Mouse (Mus musculus) lung, embryonic 14.5 days (tissue): ENCODE data around the gene Olfr312. TPM values are rescaled to one million over a fixed set of nuclear protein-coding genes. Genes with fewer than 3 reads are reported as not detected.
"Not testable (repeated sequence)": the region's sequence is repeated elsewhere in the genome, so short reads cannot be mapped to it uniquely, and the experiment has no call there.

Experiments used
- ATAC-seq: fragments of 200-750 bp; cut with Nextera tagmentation; 2 replicates; pipeline ENCODE4 v1.8.0; 2017; ENCODE audit warnings: mild to moderate bottlenecking, moderate TSS enrichment, moderate library complexity; ENCODE audit not compliant: insufficient read depth
- DNase-seq: peaks from one replicate; pipeline ENCODE4 v3.0.0-alpha.2; 2015
- H3K27ac ChIP-seq: fragments of 300-500 bp; sonication (generic); 2 replicates; pipeline ENCODE4 v1.5.1; 2014; ENCODE audit warnings: low read depth, mild to moderate bottlenecking, moderate library complexity
- H3K27me3 ChIP-seq: fragments of 300-500 bp; sonication (generic); 2 replicates; pipeline ENCODE4 v1.6.1; 2014; ENCODE audit warnings: low read length, control low read depth; ENCODE audit not compliant: insufficient read depth
- H3K36me3 ChIP-seq: fragments of 300-500 bp; sonication (generic); 2 replicates; pipeline ENCODE4 v1.6.1; 2014; ENCODE audit warnings: control low read depth; ENCODE audit not compliant: insufficient read depth
- H3K4me1 ChIP-seq: fragments of 300-500 bp; sonication (generic); 2 replicates; pipeline ENCODE4 v1.6.1; 2014; ENCODE audit warnings: antibody characterized with exemption, control low read depth; ENCODE audit not compliant: insufficient read depth
- H3K4me2 ChIP-seq: fragments of 300-500 bp; sonication (generic); 2 replicates; pipeline ENCODE4 v1.6.1; 2014; ENCODE audit warnings: mild to moderate bottlenecking
- H3K4me3 ChIP-seq: fragments of 300-500 bp; sonication (generic); 2 replicates; pipeline ENCODE4 v1.5.1; 2014; ENCODE audit warnings: low read depth, low read length
- H3K9ac ChIP-seq: fragments of 300-500 bp; sonication (generic); 2 replicates; pipeline ENCODE4 v1.6.1; 2014
- H3K9me3 ChIP-seq: fragments of 300-500 bp; sonication (generic); 2 replicates; pipeline ENCODE4 v1.6.1; 2016; ENCODE audit warnings: low read depth, low read length, control low read depth
- CTCF ChIP-seq: IDR thresholded peaks from 2 replicates; pipeline ENCODE4 v1.5.1; 2016; ENCODE audit warnings: antibody characterized with exemption, low read depth
- WGBS: fragments of 180-500 bp; shearing (Covaris S2); extraction: QIAGEN DNeasy Blood & Tissue Kit; methylation state at CpG from one replicate; pipeline ENCODE4 v1.1.7; 2014; 5-methylcytosine and 5-hydroxymethylcytosine counted together
- polyA plus RNA-seq: library from polyadenylated mRNA; unstranded; fragments of >200 nt; fragmentation: Nextera tagmentation; extraction: Ambion mirVana; gene quantifications from 2 replicates; pipeline ENCODE4 v1.2.1, GENCODE M21; 2014

Olfr312 gene
- polyA plus RNA-seq = not detected in 2 replicates

- not testable (repeated sequence) for H3K9me3 ChIP-seq, H3K4me3 ChIP-seq, H3K36me3 ChIP-seq, H3K4me1 ChIP-seq, H3K27me3 ChIP-seq, DNase-seq, H3K27ac ChIP-seq, H3K4me2 ChIP-seq, ATAC-seq, H3K9ac ChIP-seq
These were observed at the start of gene Olfr312 for GRCm38 (mm10) chr11:58828937-58829336. Gene Olfr312, plus strand, starts transcription at chr11:58829237.

GRCm38 (mm10) chr11:58782480-58783089, 46.5 kb upstream of the Olfr312 start, which contains the start of gene Olfr314:
Gene Olfr314, plus strand, starts transcription at chr11:58782952.
- Histone ChIP-seq H3K27ac (no peak within 1 kb of the TSS), H3K4me1 (no peaks in the 10 kb centered on the region), H3K9me3 (no peaks in the 10 kb centered on the region), H3K27me3 (no peaks in the 10 kb centered on the region), H3K4me2 (no peak within 1 kb of the TSS), H3K4me3 (no peak within 1 kb of the TSS), H3K9ac (no peak within 1 kb of the TSS), H3K36me3 (no peaks in the 10 kb centered on the region)
- TF ChIP-seq CTCF = no peak
- DNase-seq = no peak
- no peak for ATAC-seq
- WGBS = 50% methylated on average over 6 of the region's 6 CpGs

GRCm38 (mm10) chr11:58784182-58784581, 44.9 kb upstream of the Olfr312 start:
- H3K4me2 ChIP-seq = no peak overlapping the region
- ATAC-seq = no peak
- no peak for TF ChIP-seq CTCF
- no peaks in the 10 kb centered on the region for H3K36me3 ChIP-seq
- no peaks in the 10 kb centered on the region for H3K9me3 ChIP-seq
- no peak for DNase-seq
- H3K27ac ChIP-seq = no peak overlapping the region
- H3K4me3 ChIP-seq = no peak overlapping the region
- no peaks in the 10 kb centered on the region for H3K4me1 ChIP-seq
- no peak overlapping the region for H3K9ac ChIP-seq
- no peaks in the 10 kb centered on the region for H3K27me3 ChIP-seq
- 63% methylated on average over 2 of the region's 2 CpGs for WGBS

- no peak overlapping the region for H3K4me3 ChIP-seq
- no peaks in the 10 kb centered on the region for H3K9me3 ChIP-seq
- no peak overlapping the region for H3K4me2 ChIP-seq
- no peaks in the 10 kb centered on the region for H3K36me3 ChIP-seq
- no peak overlapping the region for H3K9ac ChIP-seq
- H3K4me1 ChIP-seq = no peaks in the 10 kb centered on the region
- ATAC-seq = no peak
- no peaks in the 10 kb centered on the region for H3K27me3 ChIP-seq
- 81% methylated on average over 10 of the region's 10 CpGs for WGBS
- DNase-seq = no peak
- no peak for TF ChIP-seq CTCF
- H3K27ac ChIP-seq = no peak overlapping the region
These were observed 41.4 kb upstream of the Olfr312 start for GRCm38 (mm10) chr11:58787651-58788050.

- no peak overlapping the region for H3K4me2 ChIP-seq
- no peak overlapping the region for H3K9ac ChIP-seq
- 76% methylated on average over 8 of the region's 8 CpGs for WGBS
- H3K4me3 ChIP-seq = no peak overlapping the region
- ATAC-seq (no peak), DNase-seq (no peak)
- no peaks in the 10 kb centered on the region for H3K36me3 ChIP-seq
- H3K9me3 ChIP-seq = no peaks in the 10 kb centered on the region
- H3K27ac ChIP-seq = no peak overlapping the region
- no peaks in the 10 kb centered on the region for H3K27me3 ChIP-seq
- H3K4me1 ChIP-seq = no peaks in the 10 kb centered on the region
- no peak for TF ChIP-seq CTCF
These were observed 40.7 kb upstream of the Olfr312 start for GRCm38 (mm10) chr11:58788346-58788745.

- 23% methylated on average over 3 of the region's 3 CpGs for WGBS
- Histone ChIP-seq H3K4me3 (no peak overlapping the region), H3K4me2 (no peak overlapping the region), H3K9me3 (no peaks in the 10 kb centered on the region), H3K9ac (no peak overlapping the region), H3K36me3 (no peaks in the 10 kb centered on the region), H3K4me1 (no peaks in the 10 kb centered on the region), H3K27ac (no peak overlapping the region), H3K27me3 (no peaks in the 10 kb centered on the region)
- no peak for ATAC-seq
- no peak for DNase-seq
- TF ChIP-seq CTCF = no peak
These were observed 39.5 kb upstream of the Olfr312 start for GRCm38 (mm10) chr11:58789532-58789931.

GRCm38 (mm10) chr11:58790053-58790452, 39.0 kb upstream of the Olfr312 start:
- WGBS = 42% methylated on average over 2 of the region's 2 CpGs
- no peak for ATAC-seq
- no peak for TF ChIP-seq CTCF

More at GRCm38 (mm10) chr11:58790053-58790452, 39.0 kb upstream of the Olfr312 start:
- Histone ChIP-seq H3K9ac (no peak overlapping the region), H3K36me3 (no peaks in the 10 kb centered on the region), H3K4me2 (no peak overlapping the region), H3K27me3 (no peaks in the 10 kb centered on the region), H3K4me1 (no peaks in the 10 kb centered on the region), H3K4me3 (no peak overlapping the region), H3K27ac (no peak overlapping the region), H3K9me3 (no peaks in the 10 kb centered on the region)
- DNase-seq = no peak
